Mouse (Mus musculus) stomach, embryonic 16.5 days (tissue): ENCODE results near the gene Tspan15. TPM values are rescaled to one million over a fixed set of nuclear protein-coding genes. Genes with fewer than 3 reads are reported as not detected.

Experiments
- ATAC-seq: fragments of 200-750 bp; cut with Nextera tagmentation; 2 replicates; pipeline ENCODE4 v1.8.0; 2017; ENCODE audit warnings: moderate number of reproducible peaks, moderate TSS enrichment; ENCODE audit not compliant: insufficient read depth, low FRiP score
- H3K27ac ChIP-seq: fragments of 300-500 bp; sonication (generic); 2 replicates; pipeline ENCODE4 v1.5.1; 2014; ENCODE audit warnings: low read length
- H3K27me3 ChIP-seq: fragments of 300-500 bp; sonication (generic); 2 replicates; pipeline ENCODE4 v1.6.1; 2014; ENCODE audit warnings: low read length, control low read depth, mixed read lengths; ENCODE audit not compliant: control insufficient read depth, insufficient read depth
- H3K36me3 ChIP-seq: fragments of 300-500 bp; sonication (generic); 2 replicates; pipeline ENCODE4 v1.6.1; 2014; ENCODE audit warnings: low read length; ENCODE audit not compliant: control insufficient read depth, insufficient read depth
- H3K4me1 ChIP-seq: fragments of 300-500 bp; sonication (generic); 2 replicates; pipeline ENCODE4 v1.6.1; 2014; ENCODE audit warnings: low read length, control low read depth, mixed read lengths; ENCODE audit not compliant: control insufficient read depth, insufficient read depth
- H3K4me2 ChIP-seq: fragments of 300-500 bp; sonication (generic); 2 replicates; pipeline ENCODE4 v1.6.1; 2014; ENCODE audit warnings: low read depth, low read length, mixed read lengths
- H3K4me3 ChIP-seq: fragments of 300-500 bp; sonication (generic); replicated peaks from 2 replicates; pipeline ENCODE4 v1.5.1; 2014; ENCODE audit warnings: mild to moderate bottlenecking, low read length
- H3K9ac ChIP-seq: fragments of 300-500 bp; sonication (generic); 2 replicates; pipeline ENCODE4 v1.6.1; 2014; ENCODE audit warnings: low read length
- H3K9me3 ChIP-seq: fragments of 300-500 bp; sonication (generic); replicated peaks from 2 replicates; pipeline ENCODE4 v1.6.1; 2016; ENCODE audit warnings: low read length, control low read depth; ENCODE audit not compliant: control insufficient read depth
- WGBS: fragments of 180-500 bp; shearing (Covaris S2); extraction: QIAGEN DNeasy Blood & Tissue Kit; methylation state at CpG from one replicate; pipeline ENCODE4 v1.1.7; 2014; 5-methylcytosine and 5-hydroxymethylcytosine counted together
- polyA plus RNA-seq: library from polyadenylated mRNA; unstranded; fragments of >200 nt; fragmentation: Nextera tagmentation; extraction: Ambion mirVana; gene quantifications from 2 replicates; pipeline ENCODE4 v1.2.1, GENCODE M21; 2015

Tspan15 gene
- 65.5 and 80.3 TPM in 2 replicates for polyA plus RNA-seq

DNA sequence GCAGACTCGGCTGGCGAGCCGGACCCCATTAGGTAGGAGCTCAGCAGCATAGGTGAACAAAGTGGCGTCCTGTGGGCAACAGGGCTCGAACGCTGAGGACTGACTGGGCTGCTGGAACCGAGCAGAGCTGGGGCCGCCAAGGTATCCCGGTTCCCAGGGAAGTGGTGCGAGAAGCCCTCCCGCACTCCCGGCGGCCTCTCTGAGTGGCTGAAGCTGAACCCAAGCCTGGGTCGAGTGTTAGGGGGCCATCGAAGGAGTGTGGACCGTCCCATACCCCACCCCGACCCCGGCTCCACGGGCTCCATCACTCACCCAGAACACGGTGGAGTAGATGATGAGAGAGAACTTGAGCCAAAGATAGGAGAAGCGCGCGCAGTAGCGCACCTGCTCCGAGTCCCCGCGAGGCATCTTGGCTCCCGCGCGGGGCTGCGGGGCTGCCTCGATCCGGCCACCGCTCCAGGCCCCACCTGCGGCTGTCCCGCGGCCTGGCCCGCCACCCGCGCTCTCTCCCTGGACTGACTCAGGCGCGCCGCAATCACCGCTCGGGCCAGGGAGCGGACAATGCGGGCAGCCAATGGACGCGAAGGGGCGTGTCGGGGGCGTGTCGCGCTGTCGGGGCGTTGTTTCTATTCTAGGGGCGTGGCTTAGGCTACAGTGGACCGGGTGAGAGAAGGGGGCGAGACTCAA, at the start of gene Tspan15:
Gene Tspan15 (minus strand): TSS at position 544 of the 687 bp plus-strand sequence.
- Histone ChIP-seq H3K4me2 (peak within 1 kb of the TSS; percentile 90), H3K36me3 (no peaks in the 10 kb centered on the region), H3K27ac (peak within 1 kb of the TSS; percentile 15; the same call in 1 of the 2 replicates), H3K9ac (peak within 1 kb of the TSS; percentile 86), H3K27me3 (no peaks in the 10 kb centered on the region), H3K4me3 (peak within 1 kb of the TSS; percentile 77), H3K4me1 (peaks cover 23% of the 10 kb centered on the region), H3K9me3 (no peaks in the 10 kb centered on the region)
- under 1% methylated on average over 59 of the region's 59 CpGs for WGBS
- ATAC-seq, result peak; percentile 96

DNA sequence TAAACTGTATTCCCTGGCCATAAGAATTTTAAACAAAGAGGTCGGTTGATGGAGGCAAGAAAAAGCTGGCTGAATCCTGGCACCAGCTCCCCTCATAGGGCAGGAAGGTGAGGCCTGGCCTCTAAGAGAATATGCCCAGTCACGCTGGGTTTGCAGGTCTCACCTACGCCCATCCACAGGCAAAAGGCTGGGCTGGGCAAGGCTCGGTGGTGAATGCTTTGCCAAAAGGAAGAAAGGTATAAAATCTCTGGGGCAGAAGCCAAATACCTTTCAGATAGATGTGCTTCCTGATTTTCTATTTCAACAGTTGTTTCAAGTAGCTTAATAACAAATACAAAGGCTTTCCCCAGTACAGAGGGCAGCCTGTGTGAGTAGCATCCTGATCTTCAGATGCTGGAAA, 48.6 kb upstream of the Tspan15 start:
- ATAC-seq, result no peak
- Histone ChIP-seq H3K4me1 (no peaks in the 10 kb centered on the region), H3K4me2 (no peak overlapping the region), H3K9ac (no peak overlapping the region), H3K27ac (0 out of 2 replicates have a peak overlapping the region, but pooled peaks have one; percentile 25), H3K27me3 (no peaks in the 10 kb centered on the region), H3K4me3 (no peak overlapping the region), H3K36me3 (peaks cover 26% of the 10 kb centered on the region), H3K9me3 (no peaks in the 10 kb centered on the region)
- 64% methylated on average over 4 of the region's 4 CpGs for WGBS

DNA sequence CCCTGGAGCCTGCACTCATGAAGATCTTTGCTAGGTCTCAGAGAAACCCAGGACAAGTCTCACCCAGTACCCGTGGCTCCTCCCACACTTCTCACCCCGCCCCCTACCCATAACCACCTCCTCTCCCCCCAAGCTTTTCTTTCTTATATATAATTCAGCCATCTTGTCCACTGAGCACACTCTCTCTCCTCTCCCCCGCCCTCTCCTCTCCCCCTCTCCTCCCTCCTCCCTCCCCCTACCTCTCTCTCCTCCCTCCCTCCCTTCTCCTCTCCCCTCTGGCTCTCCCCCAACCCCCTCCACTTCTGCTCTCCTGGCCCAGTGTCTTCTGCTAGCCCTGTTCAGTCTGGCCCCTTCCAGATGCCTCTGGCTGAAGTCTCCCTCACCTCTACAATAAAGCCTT, 48.0 kb upstream of the Tspan15 start:
- Histone ChIP-seq H3K4me1 (no peaks in the 10 kb centered on the region), H3K9ac (no peak overlapping the region), H3K27me3 (no peaks in the 10 kb centered on the region), H3K4me2 (no peak overlapping the region), H3K4me3 (no peak overlapping the region), H3K36me3 (peaks cover 30% of the 10 kb centered on the region), H3K9me3 (no peaks in the 10 kb centered on the region), H3K27ac (0 out of 2 replicates have a peak overlapping the region, but pooled peaks have one; percentile 25)
- ATAC-seq, result peak; percentile 31; the same call in 1 of the 2 replicates
- 48% methylated on average over 2 of the region's 3 CpGs for WGBS

DNA sequence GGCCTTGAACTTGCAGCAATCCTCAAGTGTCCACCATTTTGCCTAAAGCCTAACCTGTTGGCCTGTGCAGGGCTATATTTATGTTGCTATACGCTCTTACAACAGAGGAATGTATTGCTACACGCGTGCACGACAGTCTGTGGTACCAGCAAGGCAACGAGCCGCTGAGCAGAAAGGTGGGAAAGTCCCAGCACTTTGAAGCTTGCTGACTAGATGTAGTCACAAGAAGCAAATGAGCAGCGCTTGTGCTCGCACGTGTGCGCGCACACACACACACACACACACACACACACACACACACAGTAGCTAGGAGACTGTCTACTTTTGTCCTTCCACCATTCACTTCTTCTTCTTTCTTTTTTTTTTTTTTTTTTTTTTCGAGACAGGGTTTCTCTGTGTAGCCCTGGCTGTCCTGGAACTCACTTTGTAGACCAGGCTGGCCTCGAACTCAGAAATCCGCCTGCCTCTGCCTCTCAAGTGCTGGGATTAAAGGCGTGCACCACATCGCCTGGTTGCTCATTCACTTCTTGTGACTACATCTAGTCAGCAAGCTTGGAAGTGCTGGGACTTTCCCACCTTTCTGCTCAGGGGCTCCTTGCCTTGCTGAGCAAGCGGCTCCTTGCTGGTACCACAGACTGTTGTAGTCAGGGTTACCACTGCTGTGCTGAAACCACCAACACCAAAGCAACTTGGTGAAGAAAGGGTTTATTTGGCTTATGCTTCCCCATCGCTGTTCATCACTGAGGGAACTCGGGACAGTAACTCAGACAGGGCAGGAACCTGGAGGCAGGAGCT, 46.6 kb upstream of the Tspan15 start:
- no peak overlapping the region for H3K27ac ChIP-seq
- H3K36me3 ChIP-seq, result peaks cover 28% of the 10 kb centered on the region
- ATAC-seq, result no peak
- H3K4me1 ChIP-seq, result no peaks in the 10 kb centered on the region
- no peak overlapping the region for H3K4me3 ChIP-seq
- H3K9me3 ChIP-seq, result no peaks in the 10 kb centered on the region
- H3K4me2 ChIP-seq, result no peak overlapping the region
- 93% methylated on average over 18 of the region's 19 CpGs for WGBS
- no peak overlapping the region for H3K9ac ChIP-seq
- no peaks in the 10 kb centered on the region for H3K27me3 ChIP-seq

DNA sequence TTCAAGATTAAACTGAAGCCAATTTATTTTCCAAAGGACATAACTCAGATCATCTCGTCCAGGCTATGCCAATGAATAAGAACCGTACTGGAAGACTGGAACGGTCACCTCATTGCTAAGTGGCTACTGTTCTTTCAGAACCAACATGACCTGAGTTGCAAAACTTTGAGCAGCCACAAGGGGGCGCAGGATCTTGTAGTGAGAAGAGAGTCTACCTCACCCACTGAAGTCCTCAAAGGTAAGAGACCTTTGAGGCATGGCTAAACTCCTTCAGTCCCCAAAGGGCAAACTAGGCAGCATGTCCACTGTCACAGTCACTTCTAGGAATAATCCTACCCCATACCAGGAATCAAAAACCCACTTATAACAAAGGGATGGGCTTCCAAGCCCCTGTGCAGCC, 44.2 kb upstream of the Tspan15 start:
- Histone ChIP-seq H3K4me3 (no peak overlapping the region), H3K4me2 (no peak overlapping the region), H3K9ac (no peak overlapping the region), H3K36me3 (peaks cover 16% of the 10 kb centered on the region), H3K9me3 (no peaks in the 10 kb centered on the region), H3K4me1 (no peaks in the 10 kb centered on the region), H3K27ac (no peak overlapping the region), H3K27me3 (no peaks in the 10 kb centered on the region)
- no peak for ATAC-seq
- WGBS, result 26% methylated on average over 4 of the region's 4 CpGs

DNA sequence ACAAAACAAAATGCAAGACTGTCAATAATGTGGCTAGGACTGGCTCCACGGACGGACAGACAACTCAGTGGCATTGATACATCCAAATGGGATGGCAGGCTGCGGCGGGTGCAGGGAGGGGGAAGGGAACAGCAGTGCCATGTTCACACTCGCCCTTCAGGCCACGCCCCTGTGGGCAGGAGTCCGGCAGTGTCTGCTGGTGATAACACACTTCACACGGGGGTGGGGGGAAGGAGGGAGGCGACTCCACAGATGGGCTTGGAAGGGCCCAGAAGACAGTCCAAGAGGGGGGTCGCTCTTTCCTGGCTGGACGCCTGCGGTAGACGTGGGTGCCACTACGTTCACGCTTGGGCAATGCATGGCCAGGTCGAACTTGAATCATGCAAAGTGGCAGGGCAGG, 38.2 kb upstream of the Tspan15 start:
- Histone ChIP-seq H3K9ac (no peak overlapping the region), H3K36me3 (peaks cover 13% of the 10 kb centered on the region; the same call in 1 of the 2 replicates), H3K4me1 (no peaks in the 10 kb centered on the region), H3K4me2 (no peak overlapping the region), H3K27me3 (no peaks in the 10 kb centered on the region), H3K9me3 (no peaks in the 10 kb centered on the region), H3K27ac (no peak overlapping the region), H3K4me3 (no peak overlapping the region)
- WGBS, result 70% methylated on average over 16 of the region's 16 CpGs
- no peak for ATAC-seq

DNA sequence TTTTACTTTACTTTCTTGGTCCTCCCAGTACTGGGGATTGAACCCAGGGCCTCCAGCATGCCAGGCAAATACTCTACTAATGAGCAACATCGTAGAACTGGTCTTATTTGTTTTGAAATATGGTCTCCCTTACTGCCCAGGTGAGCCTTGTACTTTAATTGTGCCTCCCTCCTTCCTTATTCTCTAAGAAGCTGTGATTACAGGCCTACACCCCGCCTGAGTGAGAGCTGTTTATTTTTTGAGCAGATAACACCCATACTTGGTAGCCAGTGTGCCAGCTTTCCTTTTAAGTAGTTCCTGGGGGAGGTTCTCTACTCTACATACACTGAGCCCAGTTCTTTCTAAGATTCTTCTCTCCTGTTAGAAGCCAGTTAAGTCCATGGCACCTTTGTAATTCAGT, 33.2 kb upstream of the Tspan15 start:
- WGBS, result 27% methylated on average over 2 of the region's 2 CpGs
- ATAC-seq, result 0 out of 2 replicates have a peak, but pooled peaks have one; percentile 35
- no peak overlapping the region for H3K9ac ChIP-seq
- no peak overlapping the region for H3K4me2 ChIP-seq
- no peaks in the 10 kb centered on the region for H3K9me3 ChIP-seq
- H3K27me3 ChIP-seq, result no peaks in the 10 kb centered on the region
- no peaks in the 10 kb centered on the region for H3K4me1 ChIP-seq
- H3K27ac ChIP-seq, result no peak overlapping the region
- H3K4me3 ChIP-seq, result no peak overlapping the region
- H3K36me3 ChIP-seq, result no peaks in the 10 kb centered on the region

DNA sequence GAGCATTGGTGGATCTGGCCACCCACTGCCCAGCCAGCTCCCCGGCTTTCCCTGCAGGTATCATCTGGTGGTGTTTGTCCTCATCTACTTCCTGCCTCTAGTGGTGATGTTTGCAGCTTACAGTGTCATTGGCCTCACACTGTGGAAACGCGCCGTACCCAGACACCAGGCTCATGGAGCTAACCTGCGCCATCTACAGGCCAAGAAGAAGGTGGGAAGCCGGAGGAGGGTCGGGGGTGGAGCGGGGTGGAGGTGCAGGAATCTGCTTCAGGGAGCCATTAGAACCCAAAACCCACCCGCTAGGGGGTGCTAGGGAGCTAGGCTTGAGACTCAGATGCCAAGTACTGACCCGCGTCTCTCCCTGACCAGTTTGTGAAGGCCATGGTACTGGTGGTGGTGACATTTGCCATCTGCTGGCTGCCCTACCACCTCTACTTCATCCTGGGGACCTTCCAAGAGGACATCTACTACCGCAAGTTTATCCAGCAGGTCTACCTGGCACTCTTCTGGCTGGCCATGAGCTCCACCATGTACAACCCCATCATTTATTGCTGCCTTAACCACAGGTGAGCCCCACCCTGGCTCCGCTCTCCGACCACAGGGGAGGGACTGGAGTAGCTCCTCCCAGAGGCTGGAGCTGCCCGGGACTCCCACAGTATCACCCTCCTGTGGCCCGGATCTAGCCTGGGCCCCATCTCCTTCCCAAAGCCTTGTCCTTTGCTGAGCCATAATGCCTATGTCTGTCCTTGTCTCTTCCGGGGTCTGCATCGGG, 30.2 kb upstream of the Tspan15 start:
- ATAC-seq, result peak; percentile 79
- H3K36me3 ChIP-seq, result no peaks in the 10 kb centered on the region
- H3K9me3 ChIP-seq, result no peaks in the 10 kb centered on the region
- no peak overlapping the region for H3K4me2 ChIP-seq
- no peak overlapping the region for H3K27ac ChIP-seq
- no peaks in the 10 kb centered on the region for H3K27me3 ChIP-seq
- no peak overlapping the region for H3K4me3 ChIP-seq
- no peaks in the 10 kb centered on the region for H3K4me1 ChIP-seq
- WGBS, result 17% methylated on average over 18 of the region's 18 CpGs
- no peak overlapping the region for H3K9ac ChIP-seq
